Mouse (Mus musculus): ENCODE measurements around the gene Rere.

GRCm38 (mm10) chr4:150526269-150526668 is 244.8 kb downstream of the Rere start:
- TF ChIP-seq CTCF (IDR thresholded peaks at IDR 0.05; ENCODE audit: low read depth) (no peak), EP300 (IDR thresholded peaks at IDR 0.05; ENCODE audit: low read depth) (no peak)

Data from liver, embryonic 14.5 days (tissue).